Mouse (Mus musculus) liver, embryonic 13.5 days (tissue): Measurements from ENCODE around the gene Cdkl1. TPM values are rescaled to one million over a fixed set of nuclear protein-coding genes. Genes with fewer than 3 reads are reported as not detected.
A peak's percentile ranks its signal among the peaks of the same experiment; 100 is the strongest.

Experiments
- ATAC-seq: fragments of 200-750 bp; cut with Nextera tagmentation; 2 replicates; pipeline ENCODE4 v1.8.0; 2017; ENCODE audit warnings: low read depth, mild to moderate bottlenecking, moderate number of reproducible peaks, moderate library complexity
- DNase-seq: peaks from one replicate; pipeline ENCODE4 v3.0.0; 2022
- H3K27ac ChIP-seq: fragments of 300-500 bp; sonication (generic); 2 replicates; pipeline ENCODE4 v1.5.1; 2015; ENCODE audit warnings: moderate library complexity, mild to moderate bottlenecking, inconsistent platforms
- H3K27me3 ChIP-seq: fragments of 300-500 bp; sonication (generic); 2 replicates; pipeline ENCODE4 v1.6.1; 2015; ENCODE audit warnings: mild to moderate bottlenecking, inconsistent platforms
- H3K36me3 ChIP-seq: fragments of 300-500 bp; sonication (generic); 2 replicates; pipeline ENCODE4 v1.6.1; 2015; ENCODE audit warnings: mild to moderate bottlenecking, inconsistent platforms
- H3K4me1 ChIP-seq: fragments of 300-500 bp; sonication (generic); replicated peaks from 2 replicates; pipeline ENCODE4 v1.6.1; 2015; ENCODE audit warnings: inconsistent platforms
- H3K4me2 ChIP-seq: fragments of 300-500 bp; sonication (generic); 2 replicates; pipeline ENCODE4 v1.6.1; 2015; ENCODE audit warnings: inconsistent platforms, mild to moderate bottlenecking, moderate library complexity
- H3K4me3 ChIP-seq: fragments of 300-500 bp; sonication (generic); replicated peaks from 2 replicates; pipeline ENCODE4 v1.5.1; 2015; ENCODE audit warnings: mild to moderate bottlenecking, inconsistent platforms
- H3K9ac ChIP-seq: fragments of 300-500 bp; sonication (generic); 2 replicates; pipeline ENCODE4 v1.6.1; 2015; ENCODE audit warnings: mild to moderate bottlenecking, inconsistent platforms
- H3K9me3 ChIP-seq: fragments of 300-500 bp; sonication (generic); replicated peaks from 2 replicates; pipeline ENCODE4 v1.6.1; 2016; ENCODE audit warnings: inconsistent platforms
- WGBS: fragments of 180-500 bp; shearing (Covaris S2); methylation state at CpG from one replicate; pipeline ENCODE4 v1.1.7; 2015; ENCODE audit not compliant: insufficient replicate concordance; 5-methylcytosine and 5-hydroxymethylcytosine counted together
- polyA plus RNA-seq: library from polyadenylated mRNA; unstranded; fragments of >200 nt; fragmentation: Nextera tagmentation; extraction: Ambion mirVana; gene quantifications from 2 replicates; pipeline ENCODE4 v1.2.1, GENCODE M21; 2015

Gene Cdkl1
- polyA plus RNA-seq, 1 experiment from 2014 or later: 1.8 TPM

DNA sequence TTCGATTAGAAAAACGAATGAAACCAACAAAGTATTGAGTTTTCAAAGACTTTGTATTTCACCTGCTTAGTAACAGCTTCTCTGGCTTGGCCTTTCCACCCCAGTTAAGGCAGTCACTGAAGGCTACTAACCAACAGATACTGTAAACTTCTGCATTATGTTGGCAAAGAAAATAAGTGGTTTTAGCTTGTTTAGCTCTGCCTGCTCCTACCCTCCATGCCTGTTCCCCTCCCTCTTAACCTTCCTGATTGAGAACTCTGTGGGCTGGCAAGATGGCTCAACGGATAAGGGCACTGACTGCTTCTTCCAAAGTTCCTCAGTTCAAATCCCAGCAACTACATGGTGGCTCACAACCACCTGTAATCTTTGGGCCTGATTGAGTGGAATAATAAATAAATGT is 57.1 kb downstream of the Cdkl1 start:
- Histone ChIP-seq H3K4me2 (peak overlapping the region; percentile 39), H3K9ac (peak overlapping the region; percentile 22; the same call in 1 of the 2 replicates), H3K27me3 (no peaks in the 10 kb centered on the region), H3K4me1 (peaks cover 27% of the 10 kb centered on the region), H3K36me3 (no peaks in the 10 kb centered on the region), H3K4me3 (no peak overlapping the region), H3K9me3 (no peaks in the 10 kb centered on the region), H3K27ac (peak overlapping the region; percentile 82)
- DNase-seq (no peak), ATAC-seq (peak; percentile 41; the same call in 1 of the 2 replicates)
- 59% methylated on average over 3 of the region's 3 CpGs for WGBS

DNA sequence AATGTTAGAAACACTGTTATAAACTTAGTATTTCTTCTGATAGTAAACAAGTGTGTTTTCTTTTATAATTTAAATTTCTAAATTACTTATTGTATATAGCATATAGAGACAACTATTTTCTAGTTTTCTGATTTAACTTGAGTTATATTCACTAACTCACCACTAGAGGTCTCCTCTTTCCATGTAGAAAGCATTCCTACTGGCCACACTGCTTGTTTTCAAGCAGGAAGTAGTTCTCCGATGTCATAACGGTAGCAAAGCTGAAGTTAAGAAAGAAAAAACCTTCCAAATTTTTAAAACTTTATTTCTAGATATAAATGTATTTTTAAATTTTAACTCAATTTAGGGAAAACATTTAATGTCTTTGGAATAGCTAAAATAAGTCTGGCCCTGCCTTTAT is 57.5 kb downstream of the Cdkl1 start:
- no peaks in the 10 kb centered on the region for H3K9me3 ChIP-seq
- H3K27ac ChIP-seq: peak overlapping the region; percentile 82
- H3K4me2 ChIP-seq: peak overlapping the region; percentile 39
- H3K4me1 ChIP-seq: peaks cover 27% of the 10 kb centered on the region
- no peak overlapping the region for H3K4me3 ChIP-seq
- no peaks in the 10 kb centered on the region for H3K36me3 ChIP-seq
- no peaks in the 10 kb centered on the region for H3K27me3 ChIP-seq
- no peak overlapping the region for H3K9ac ChIP-seq
- ATAC-seq (peak; percentile 72), DNase-seq (no peak)
- 4% methylated on average over 2 of the region's 2 CpGs for WGBS

DNA sequence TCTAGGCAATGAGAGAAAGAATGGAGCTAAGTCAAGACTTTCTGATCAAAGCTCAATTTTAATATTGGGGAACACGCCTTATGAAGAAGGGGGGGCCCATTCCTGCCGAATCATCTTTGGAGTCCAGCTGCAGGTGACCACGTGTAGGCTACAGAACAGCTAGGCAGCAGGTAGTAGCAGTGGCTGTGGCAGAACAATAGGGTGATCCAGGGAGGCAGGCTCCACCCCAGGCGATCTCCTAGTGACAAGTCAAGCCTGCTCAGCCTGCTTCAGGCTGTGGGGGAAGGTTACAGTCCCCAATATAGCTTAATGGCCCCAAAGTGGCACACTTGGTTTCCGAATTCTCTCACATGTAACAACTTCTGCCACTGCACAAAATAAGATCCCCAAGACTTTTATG is 58.8 kb downstream of the Cdkl1 start:
- WGBS: 61% methylated on average over 5 of the region's 5 CpGs
- no peak for ATAC-seq

DNA sequence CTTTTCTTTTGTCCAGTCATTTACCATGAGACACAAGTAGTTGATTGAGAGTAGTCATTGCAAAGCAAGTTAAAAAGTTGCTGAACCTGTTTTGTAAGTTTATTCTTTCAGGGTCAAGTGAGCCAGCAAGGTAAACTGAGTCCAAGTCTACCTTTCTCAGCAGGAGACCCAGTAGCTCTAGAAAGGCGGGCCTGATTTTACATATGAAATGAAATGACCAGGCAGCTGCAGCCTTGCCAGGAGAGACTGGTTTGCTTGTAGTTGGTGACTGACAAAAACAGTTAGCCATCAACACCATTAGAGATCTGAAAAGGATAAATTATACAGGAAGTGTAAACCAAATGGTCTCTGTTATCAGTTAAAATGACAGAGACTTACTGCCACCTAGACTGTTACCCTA is 60.8 kb downstream of the Cdkl1 start:
- no peaks in the 10 kb centered on the region for H3K27me3 ChIP-seq
- H3K4me3 ChIP-seq: no peak overlapping the region
- no peak overlapping the region for H3K9ac ChIP-seq
- no peak overlapping the region for H3K4me2 ChIP-seq
- H3K36me3 ChIP-seq: no peaks in the 10 kb centered on the region
- no peak overlapping the region for H3K27ac ChIP-seq
- ATAC-seq (no peak), DNase-seq (no peak)
- no peaks in the 10 kb centered on the region for H3K9me3 ChIP-seq
- peaks cover 37% of the 10 kb centered on the region for H3K4me1 ChIP-seq
- WGBS: 90% methylated on average over 1 of the region's 1 CpGs

More for the DNA sequence above, 58.8 kb downstream of the Cdkl1 start:
- no peaks in the 10 kb centered on the region for H3K36me3 ChIP-seq
- no peak overlapping the region for H3K9ac ChIP-seq
- H3K4me3 ChIP-seq: no peak overlapping the region
- H3K4me2 ChIP-seq: no peak overlapping the region
- H3K9me3 ChIP-seq: no peaks in the 10 kb centered on the region
- peaks cover 27% of the 10 kb centered on the region for H3K4me1 ChIP-seq
- H3K27me3 ChIP-seq: no peaks in the 10 kb centered on the region
- DNase-seq: no peak
- peak overlapping the region; percentile 35; the same call in 1 of the 2 replicates for H3K27ac ChIP-seq

DNA sequence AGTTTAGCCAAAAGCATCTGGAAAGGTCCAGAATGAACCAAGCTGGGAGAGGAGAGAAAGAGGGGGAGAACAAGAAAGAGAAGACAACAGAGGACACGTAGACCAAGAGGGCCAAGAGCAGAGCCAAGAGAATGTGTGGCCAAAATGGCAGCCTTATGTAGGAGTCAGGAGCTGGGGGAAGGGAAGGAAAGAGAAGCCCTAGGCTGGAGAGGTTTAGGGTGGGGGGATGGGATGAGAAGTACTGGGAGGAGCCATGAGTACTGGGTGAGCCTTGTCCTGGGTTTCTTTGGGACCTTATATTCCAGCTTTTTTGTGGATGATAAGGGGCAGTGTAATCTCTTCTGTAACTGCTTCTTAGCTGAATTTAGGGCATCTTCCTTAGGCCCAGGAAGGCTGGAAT is 61.8 kb downstream of the Cdkl1 start:
- no peak overlapping the region for H3K4me2 ChIP-seq
- 91% methylated on average over 1 of the region's 1 CpGs for WGBS
- no peak for DNase-seq
- no peaks in the 10 kb centered on the region for H3K27me3 ChIP-seq
- no peak overlapping the region for H3K4me3 ChIP-seq
- H3K9ac ChIP-seq: no peak overlapping the region
- no peak overlapping the region for H3K27ac ChIP-seq
- no peaks in the 10 kb centered on the region for H3K36me3 ChIP-seq
- peaks cover 40% of the 10 kb centered on the region for H3K4me1 ChIP-seq
- H3K9me3 ChIP-seq: no peaks in the 10 kb centered on the region
- no peak for ATAC-seq

DNA sequence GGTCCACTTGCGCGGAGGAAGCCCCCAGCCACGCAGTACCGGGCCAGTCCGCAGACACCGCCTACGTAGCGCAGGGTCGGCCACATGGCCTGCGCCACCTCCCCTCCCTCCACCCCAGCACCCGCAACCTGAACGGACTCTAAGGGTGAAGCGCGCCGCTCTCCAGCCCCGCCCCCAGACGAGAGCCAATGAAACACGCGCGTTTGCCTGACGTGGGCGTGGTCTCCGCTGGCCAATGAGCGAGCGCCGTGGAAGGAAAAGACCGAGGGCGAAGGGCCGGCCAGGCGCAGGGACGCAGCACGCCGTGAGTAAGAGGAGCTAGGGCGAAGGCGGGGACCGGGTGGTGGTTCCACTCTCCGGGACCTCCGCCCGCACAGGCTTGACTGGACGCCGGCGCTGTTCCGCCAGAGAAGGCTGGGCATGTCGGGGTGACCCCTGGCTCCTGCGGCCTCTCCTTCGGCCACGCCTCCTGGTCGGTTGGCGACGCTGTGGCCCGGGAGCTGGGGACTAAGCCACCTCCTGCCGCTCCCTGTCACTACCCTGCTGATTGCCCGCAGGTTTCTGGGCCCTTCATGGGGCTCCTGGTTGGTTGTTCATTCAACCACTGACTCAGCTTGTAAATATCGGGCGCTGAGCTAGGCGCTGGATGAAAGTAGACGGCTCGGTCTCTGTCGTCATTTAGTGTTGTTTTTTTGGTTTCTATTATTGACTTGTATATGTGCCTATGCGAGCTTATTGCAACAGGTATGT is 66.2 kb downstream of the Cdkl1 start, which contains the start of the genes L2hgdh and Atp5s:
Gene L2hgdh (minus strand): TSS at position 163 of the 750 bp plus-strand sequence.
Gene Atp5s (plus strand): TSS at position 240 of the 750 bp plus-strand sequence.
- H3K36me3 ChIP-seq: peaks cover 19% of the 10 kb centered on the region
- peak; percentile 98 for DNase-seq
- H3K27ac ChIP-seq: peak within 1 kb of the TSS; percentile 98

DNA sequence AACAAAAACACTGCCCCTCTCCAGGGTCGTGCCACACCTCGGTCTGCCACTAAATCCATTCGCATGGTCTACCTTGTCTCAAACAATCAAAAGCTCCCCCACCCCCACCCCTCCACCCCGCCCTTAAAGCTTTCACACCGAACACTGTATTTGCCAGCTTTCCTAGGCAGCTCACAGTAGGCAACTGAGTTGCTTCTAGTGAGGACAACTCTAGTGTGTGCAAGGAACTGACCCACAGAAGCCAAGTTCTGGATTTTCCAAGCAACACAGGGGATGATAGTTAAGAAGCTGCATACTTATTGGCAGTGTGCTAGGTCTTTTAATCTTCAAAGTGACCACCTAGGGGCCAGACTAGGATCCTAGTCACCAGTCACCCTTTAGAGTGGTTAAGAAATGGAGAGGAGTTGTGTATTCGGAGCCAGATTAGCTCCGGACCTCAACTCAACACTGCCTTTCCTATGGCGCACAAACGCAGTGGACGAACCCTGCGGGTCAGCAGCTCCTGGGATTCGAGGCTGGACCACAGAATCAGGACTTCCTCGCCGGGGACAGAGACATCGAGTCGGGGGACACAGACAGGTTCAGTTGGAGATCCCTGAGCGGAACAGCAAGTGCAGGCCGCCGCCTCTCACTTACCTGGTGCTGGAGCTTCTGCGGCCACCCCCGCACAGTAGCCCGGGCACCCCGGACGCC is 66.9 kb downstream of the Cdkl1 start:
- Histone ChIP-seq H3K4me2 (peak overlapping the region; percentile 98), H3K9me3 (peaks cover 10% of the 10 kb centered on the region), H3K9ac (peak overlapping the region; percentile 87), H3K27me3 (no peaks in the 10 kb centered on the region), H3K36me3 (peaks cover 26% of the 10 kb centered on the region), H3K27ac (peak overlapping the region; percentile 98), H3K4me3 (peak overlapping the region; percentile 85), H3K4me1 (peaks cover 35% of the 10 kb centered on the region)
- ATAC-seq: no peak
- no peak for DNase-seq
- 2% methylated on average over 24 of the region's 24 CpGs for WGBS

More for the DNA sequence above, 66.2 kb downstream of the Cdkl1 start, which contains the start of the genes L2hgdh and Atp5s:
- no peaks in the 10 kb centered on the region for H3K27me3 ChIP-seq
- peaks cover 35% of the 10 kb centered on the region for H3K4me1 ChIP-seq
- peak within 1 kb of the TSS; percentile 98 for H3K4me2 ChIP-seq
- WGBS: under 1% methylated on average over 60 of the region's 60 CpGs
- H3K9me3 ChIP-seq: 0 out of 2 replicates have a peak, but pooled peaks cover 3% of the 10 kb centered on the region
- ATAC-seq: peak; percentile 92
- H3K4me3 ChIP-seq: peak within 1 kb of the TSS; percentile 85
- H3K9ac ChIP-seq: peak within 1 kb of the TSS; percentile 87

DNA sequence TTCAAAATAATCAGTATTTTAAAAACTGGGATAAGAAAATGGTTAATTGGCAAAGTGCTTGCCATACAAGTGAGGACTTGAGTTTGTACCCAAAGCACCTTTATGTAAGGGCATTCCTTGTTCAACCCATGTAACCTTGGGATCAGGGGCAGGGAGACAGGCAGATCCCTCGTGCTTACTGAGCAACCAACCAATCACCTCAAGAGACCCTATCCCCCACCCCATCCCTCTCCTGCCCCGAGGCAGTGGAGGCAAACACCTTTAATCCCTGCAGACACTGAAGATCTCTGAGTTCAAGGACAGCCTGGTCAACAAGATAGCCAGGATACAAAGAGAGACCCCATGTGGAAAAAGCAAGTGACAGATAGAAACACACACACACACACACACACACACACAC is 67.7 kb downstream of the Cdkl1 start:
- H3K4me1 ChIP-seq: peaks cover 35% of the 10 kb centered on the region
- peak overlapping the region; percentile 87 for H3K9ac ChIP-seq
- H3K27me3 ChIP-seq: no peaks in the 10 kb centered on the region
- ATAC-seq (no peak), DNase-seq (no peak)
- peaks cover 34% of the 10 kb centered on the region for H3K36me3 ChIP-seq
- 37% methylated on average over 2 of the region's 2 CpGs for WGBS
- peaks cover 14% of the 10 kb centered on the region for H3K9me3 ChIP-seq
- peak overlapping the region; percentile 98 for H3K4me2 ChIP-seq
- H3K27ac ChIP-seq: no peak overlapping the region; the same call in 1 of the 2 replicates
- H3K4me3 ChIP-seq: peak overlapping the region; percentile 85

DNA sequence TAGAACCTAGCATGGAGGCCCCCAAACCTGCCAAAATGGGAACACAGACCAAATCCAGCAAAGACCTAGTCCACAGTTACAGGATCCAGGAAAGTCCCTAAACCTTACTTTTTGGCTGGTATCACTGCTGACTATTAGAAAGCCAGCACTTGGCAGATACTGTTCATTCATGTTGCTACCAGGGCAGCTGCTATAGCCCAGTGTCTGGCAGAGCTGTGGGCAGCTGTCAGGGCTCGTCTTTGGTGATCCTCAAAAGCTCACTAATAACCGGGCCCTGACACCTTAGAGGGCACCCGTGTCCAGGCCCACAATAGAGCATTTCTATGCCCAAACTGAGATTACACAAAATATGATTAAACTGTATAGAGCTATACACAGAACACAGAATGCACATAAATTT is 68.2 kb downstream of the Cdkl1 start:
- DNase-seq (no peak), ATAC-seq (no peak)
- peaks cover 40% of the 10 kb centered on the region for H3K36me3 ChIP-seq
- H3K4me3 ChIP-seq: no peak overlapping the region
- peaks cover 17% of the 10 kb centered on the region for H3K9me3 ChIP-seq
- H3K27ac ChIP-seq: no peak overlapping the region
- 0 out of 2 replicates have a peak overlapping the region, but pooled peaks have one; percentile 29 for H3K9ac ChIP-seq
- H3K27me3 ChIP-seq: no peaks in the 10 kb centered on the region
- peak overlapping the region; percentile 98; the same call in 1 of the 2 replicates for H3K4me2 ChIP-seq
- 78% methylated on average over 3 of the region's 3 CpGs for WGBS
- peaks cover 35% of the 10 kb centered on the region for H3K4me1 ChIP-seq

DNA sequence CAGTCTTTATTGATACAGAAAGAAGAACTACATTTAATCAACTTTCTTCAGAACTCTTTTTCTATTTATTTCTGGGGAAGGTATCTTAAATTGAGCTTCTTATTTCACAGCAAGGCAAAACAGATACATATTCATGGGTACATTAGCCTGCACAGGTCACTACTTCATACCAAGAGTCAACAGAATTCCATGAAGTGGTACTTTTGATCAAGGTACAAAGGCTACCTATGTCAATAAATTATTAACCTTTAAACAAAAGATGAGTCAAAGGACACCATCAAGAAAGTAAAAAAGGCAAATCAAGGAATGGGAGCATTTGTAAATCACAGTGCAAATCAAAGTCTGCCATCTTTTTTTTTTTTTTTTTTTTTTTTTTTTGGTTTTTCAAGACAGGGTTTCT is 77.4 kb downstream of the Cdkl1 start:
- no peaks in the 10 kb centered on the region for H3K4me1 ChIP-seq
- no peak overlapping the region for H3K9ac ChIP-seq
- H3K36me3 ChIP-seq: peaks cover 24% of the 10 kb centered on the region
- no peak overlapping the region for H3K4me2 ChIP-seq
- DNase-seq (no peak), ATAC-seq (no peak)
- H3K27me3 ChIP-seq: no peaks in the 10 kb centered on the region
- H3K27ac ChIP-seq: no peak overlapping the region
- H3K9me3 ChIP-seq: 0 out of 2 replicates have a peak, but pooled peaks cover 4% of the 10 kb centered on the region
- H3K4me3 ChIP-seq: no peak overlapping the region

DNA sequence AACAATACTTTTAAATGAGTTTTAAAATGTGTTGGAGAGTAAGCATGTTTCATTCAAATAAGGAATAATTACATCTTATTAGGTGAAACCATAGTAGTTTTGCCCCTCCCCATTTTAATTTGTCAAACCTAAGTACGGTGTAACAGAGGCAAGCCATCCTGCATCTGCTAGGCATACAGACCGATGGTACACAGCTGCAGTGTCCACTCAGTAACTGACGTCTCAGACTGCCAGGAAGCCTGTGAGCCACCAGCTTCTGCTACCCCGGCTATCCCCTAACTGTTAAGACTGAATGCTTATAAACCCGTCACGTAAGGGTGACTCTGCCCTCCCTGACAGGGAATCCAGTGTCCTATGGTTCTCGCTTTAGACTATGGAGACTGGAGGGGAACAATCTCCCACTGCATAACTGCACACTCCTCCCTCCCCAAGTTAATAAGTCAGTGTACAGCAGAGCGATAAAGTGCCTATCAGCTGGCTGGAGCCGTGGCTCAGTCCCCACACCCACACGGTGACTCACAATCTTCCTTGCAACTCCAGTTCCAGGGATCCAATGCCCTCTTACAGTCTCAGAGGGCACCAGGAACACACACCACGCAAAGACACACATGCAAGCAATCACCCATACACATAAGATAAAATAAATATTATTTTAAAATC is 86.1 kb downstream of the Cdkl1 start:
- DNase-seq (no peak), ATAC-seq (peak; percentile 93)
- H3K4me3 ChIP-seq: no peak overlapping the region
- 71% methylated on average over 11 of the region's 11 CpGs for WGBS
- H3K4me1 ChIP-seq: peaks cover 8% of the 10 kb centered on the region
- no peaks in the 10 kb centered on the region for H3K27me3 ChIP-seq
- no peaks in the 10 kb centered on the region for H3K9me3 ChIP-seq
- H3K4me2 ChIP-seq: no peak overlapping the region
- no peak overlapping the region for H3K27ac ChIP-seq
- H3K36me3 ChIP-seq: peaks cover 27% of the 10 kb centered on the region
- H3K9ac ChIP-seq: no peak overlapping the region
